Mouse (Mus musculus): ENCODE measurements around the gene Tmem11. TPM values are rescaled to one million over a fixed set of nuclear protein-coding genes. Genes with fewer than 3 reads are reported as not detected.
A peak's percentile ranks its signal among the peaks of the same experiment; 100 is the strongest.

The Tmem11 gene
- 45.3 and 48.4 TPM in 2 replicates for polyA plus RNA-seq (2015; fragmentation: Nextera tagmentation; extraction: Ambion mirVana)

DNA sequence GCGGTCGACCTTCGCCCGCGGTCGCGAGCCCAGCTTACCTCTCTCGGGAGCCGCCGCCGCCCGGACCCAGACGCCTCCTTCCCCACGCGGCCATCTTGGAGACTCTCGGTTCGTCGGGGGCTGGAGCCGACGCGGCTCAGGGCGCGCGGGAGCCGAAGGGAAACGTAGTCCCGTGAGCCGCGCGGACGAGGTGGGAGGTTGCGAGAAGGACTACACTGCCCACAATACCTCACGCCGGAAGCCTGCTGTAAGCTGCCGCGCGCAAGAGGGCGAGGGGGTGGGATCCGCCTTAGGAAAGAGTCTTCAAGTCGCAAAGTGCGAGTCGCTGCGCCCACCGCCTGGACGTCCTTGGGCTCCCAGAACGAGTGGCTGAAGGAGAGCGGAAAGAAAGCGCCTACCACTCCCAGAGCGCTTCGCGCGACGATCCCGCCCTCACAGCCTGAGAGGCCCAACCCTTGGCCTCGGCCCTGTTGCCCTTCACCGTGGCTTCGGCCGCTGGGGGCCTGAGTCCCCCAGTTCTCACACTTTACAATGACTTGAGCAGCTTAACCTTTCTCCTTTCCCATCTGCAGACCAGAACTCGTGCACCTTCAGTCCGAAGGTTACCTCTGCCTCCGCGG is at the start of gene Tmem11:
Gene Tmem11, minus strand, starts transcription at position 598 of the 620 bp plus-strand sequence.
- WGBS, result under 1% methylated on average over 54 of the region's 62 CpGs
- Histone ChIP-seq H3K27ac (ENCODE audit: low read length) (peak within 1 kb of the TSS; percentile 97), H3K27me3 (replicated peaks; ENCODE audit: insufficient read depth, low read length) (no peaks in the 10 kb centered on the region), H3K4me2 (replicated peaks; ENCODE audit: low read depth, low read length) (peak within 1 kb of the TSS; percentile 74), H3K36me3 (ENCODE audit: insufficient read depth, low read length) (no peaks in the 10 kb centered on the region), H3K9ac (replicated peaks; ENCODE audit: low read depth) (peak within 1 kb of the TSS; percentile 88), H3K9me3 (ENCODE audit: low read length) (no peaks in the 10 kb centered on the region), H3K4me3 (ENCODE audit: low read depth, low read length) (peak within 1 kb of the TSS; percentile 92), H3K4me1 (ENCODE audit: insufficient read depth, low read depth, low read length) (peaks cover 9% of the 10 kb centered on the region)
- TF ChIP-seq EP300 (IDR thresholded peaks at IDR 0.05) (no peak), CTCF (IDR thresholded peaks at IDR 0.05) (peak; percentile 35)
- DNase-seq (ENCODE audit: low spot score), result peak; percentile 100
- ATAC-seq, result peak; percentile 98

DNA sequence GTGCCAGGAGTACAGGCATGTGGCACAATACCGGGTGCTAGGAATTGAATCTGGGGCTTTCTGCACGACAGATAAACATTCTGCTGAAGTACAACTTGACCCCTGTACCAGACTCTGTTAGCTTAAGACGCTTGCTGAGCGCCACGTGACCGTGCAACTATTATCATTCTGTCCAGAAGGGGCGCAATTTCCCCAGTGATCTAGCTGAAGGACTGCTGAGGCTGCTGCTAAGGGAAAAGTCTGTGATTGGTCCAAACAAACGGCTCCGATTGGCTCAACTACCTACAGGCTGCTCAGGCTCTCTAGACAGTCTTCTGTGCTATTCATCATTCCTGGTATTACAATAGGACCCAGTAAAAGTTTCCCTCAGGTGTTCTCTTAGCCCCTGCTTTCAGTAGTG is 48.2 kb upstream of the Tmem11 start:
- Histone ChIP-seq H3K9ac (replicated peaks; ENCODE audit: low read depth) (no peak overlapping the region), H3K9me3 (ENCODE audit: low read length) (no peaks in the 10 kb centered on the region), H3K4me2 (replicated peaks; ENCODE audit: low read depth, low read length) (peak overlapping the region; percentile 30), H3K36me3 (ENCODE audit: insufficient read depth, low read length) (no peaks in the 10 kb centered on the region), H3K4me3 (ENCODE audit: low read depth, low read length) (no peak overlapping the region), H3K27ac (ENCODE audit: low read length) (peak overlapping the region; percentile 43; the same call in 1 of the 2 replicates), H3K27me3 (replicated peaks; ENCODE audit: insufficient read depth, low read length) (no peaks in the 10 kb centered on the region), H3K4me1 (ENCODE audit: insufficient read depth, low read depth, low read length) (peaks cover 10% of the 10 kb centered on the region; the same call in 1 of the 2 replicates)
- DNase-seq (ENCODE audit: low spot score), result peak; percentile 96
- WGBS, result 1% methylated on average over 9 of the region's 9 CpGs
- TF ChIP-seq EP300 (IDR thresholded peaks at IDR 0.05) (no peak), CTCF (IDR thresholded peaks at IDR 0.05) (peak; percentile 97)
- peak; percentile 71 for ATAC-seq

DNA sequence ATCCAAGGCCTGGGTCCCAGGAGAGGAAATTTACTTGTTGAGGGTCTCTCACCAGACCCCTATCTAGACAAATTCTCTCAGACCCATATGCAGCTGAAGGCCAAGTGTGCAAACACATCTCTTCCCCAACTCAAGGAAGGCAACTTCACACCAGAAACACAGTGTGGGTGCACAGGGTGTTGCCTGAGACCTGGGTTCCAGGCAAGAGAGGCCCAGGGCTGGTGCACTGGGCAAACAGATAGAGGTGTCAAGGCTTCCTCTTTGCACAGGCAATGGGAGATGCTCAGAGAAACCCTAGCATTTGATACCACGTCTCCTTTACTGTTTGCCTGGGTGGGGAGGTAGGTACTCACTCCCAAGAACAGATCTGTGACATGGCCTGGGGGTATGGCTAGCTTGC is 45.9 kb upstream of the Tmem11 start:
- Histone ChIP-seq H3K4me1 (ENCODE audit: insufficient read depth, low read depth, low read length) (peaks cover 5% of the 10 kb centered on the region; the same call in 1 of the 2 replicates), H3K36me3 (ENCODE audit: insufficient read depth, low read length) (no peaks in the 10 kb centered on the region), H3K27ac (ENCODE audit: low read length) (no peak overlapping the region), H3K4me3 (ENCODE audit: low read depth, low read length) (no peak overlapping the region), H3K9me3 (ENCODE audit: low read length) (no peaks in the 10 kb centered on the region), H3K9ac (replicated peaks; ENCODE audit: low read depth) (no peak overlapping the region), H3K4me2 (replicated peaks; ENCODE audit: low read depth, low read length) (no peak overlapping the region), H3K27me3 (replicated peaks; ENCODE audit: insufficient read depth, low read length) (no peaks in the 10 kb centered on the region)
- 78% methylated on average over 1 of the region's 1 CpGs for WGBS
- no peak for ATAC-seq
- DNase-seq (ENCODE audit: low spot score), result no peak
- TF ChIP-seq CTCF (IDR thresholded peaks at IDR 0.05) (no peak), EP300 (IDR thresholded peaks at IDR 0.05) (no peak)

GRCm38 (mm10) chr11:60924498-60924897 is 45.4 kb upstream of the Tmem11 start:
- H3K4me3 ChIP-seq (ENCODE audit: low read depth, low read length), result no peak overlapping the region
- ATAC-seq (no peak), DNase-seq (ENCODE audit: low spot score) (no peak)
- H3K4me1 ChIP-seq (ENCODE audit: insufficient read depth, low read depth, low read length), result peaks cover 5% of the 10 kb centered on the region; the same call in 1 of the 2 replicates
- no peaks in the 10 kb centered on the region for H3K27me3 ChIP-seq (replicated peaks; ENCODE audit: insufficient read depth, low read length)
- H3K27ac ChIP-seq (ENCODE audit: low read length), result no peak overlapping the region
- H3K9ac ChIP-seq (replicated peaks; ENCODE audit: low read depth), result no peak overlapping the region
- WGBS, result 42% methylated on average over 6 of the region's 6 CpGs
- no peaks in the 10 kb centered on the region for H3K36me3 ChIP-seq (ENCODE audit: insufficient read depth, low read length)
- no peak for TF ChIP-seq EP300 (IDR thresholded peaks at IDR 0.05)
- no peak for TF ChIP-seq CTCF (IDR thresholded peaks at IDR 0.05)
- no peaks in the 10 kb centered on the region for H3K9me3 ChIP-seq (ENCODE audit: low read length)
- H3K4me2 ChIP-seq (replicated peaks; ENCODE audit: low read depth, low read length), result no peak overlapping the region

DNA sequence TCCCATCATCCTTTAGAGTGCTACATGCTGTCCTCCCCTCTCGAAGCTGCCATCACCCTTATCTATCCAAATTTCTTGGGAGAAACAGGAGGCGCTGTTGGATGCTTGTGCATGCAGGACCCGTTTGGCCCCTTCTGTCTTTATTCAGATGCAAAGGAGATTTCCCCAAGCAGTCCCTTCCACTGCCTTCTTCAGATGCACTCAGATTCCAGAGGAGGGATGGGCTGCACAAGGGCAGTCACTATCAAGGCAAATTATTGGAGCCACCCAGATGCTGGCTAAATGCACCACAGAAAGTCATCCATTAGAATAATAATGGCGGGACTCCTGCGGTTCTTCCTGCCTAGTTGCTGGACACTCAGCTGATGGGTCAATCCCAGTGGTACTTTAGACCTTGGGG is 43.9 kb upstream of the Tmem11 start:
- no peak overlapping the region for H3K4me2 ChIP-seq (replicated peaks; ENCODE audit: low read depth, low read length)
- peaks cover 5% of the 10 kb centered on the region; the same call in 1 of the 2 replicates for H3K4me1 ChIP-seq (ENCODE audit: insufficient read depth, low read depth, low read length)
- 76% methylated on average over 5 of the region's 5 CpGs for WGBS
- no peak overlapping the region for H3K9ac ChIP-seq (replicated peaks; ENCODE audit: low read depth)
- H3K4me3 ChIP-seq (ENCODE audit: low read depth, low read length), result no peak overlapping the region
- no peak overlapping the region for H3K27ac ChIP-seq (ENCODE audit: low read length)
- no peak for ATAC-seq
- H3K36me3 ChIP-seq (ENCODE audit: insufficient read depth, low read length), result no peaks in the 10 kb centered on the region
- DNase-seq (ENCODE audit: low spot score), result no peak
- H3K9me3 ChIP-seq (ENCODE audit: low read length), result no peaks in the 10 kb centered on the region
- H3K27me3 ChIP-seq (replicated peaks; ENCODE audit: insufficient read depth, low read length), result no peaks in the 10 kb centered on the region
- no peak for TF ChIP-seq EP300 (IDR thresholded peaks at IDR 0.05)
- TF ChIP-seq CTCF (IDR thresholded peaks at IDR 0.05), result no peak

DNA sequence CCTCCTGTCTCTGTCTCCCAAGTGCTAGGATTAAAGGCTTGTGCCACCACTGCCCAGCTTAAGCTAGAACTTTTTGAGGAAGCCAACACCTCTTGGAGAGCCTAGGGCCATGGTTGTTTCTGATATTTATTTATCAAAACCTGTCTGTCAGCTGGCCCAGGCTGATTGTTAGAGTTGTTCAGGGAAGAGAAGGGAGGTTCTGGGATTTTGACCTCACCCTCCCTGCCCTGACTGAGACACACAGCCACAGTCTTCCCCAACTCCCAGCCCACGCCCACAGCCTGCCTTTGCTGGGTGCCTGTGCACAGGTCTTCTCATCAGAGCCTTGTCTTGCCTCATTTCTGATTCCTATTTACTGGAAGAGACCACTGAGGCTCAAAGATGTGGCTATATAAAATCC is 43.1 kb upstream of the Tmem11 start:
- no peak overlapping the region for H3K27ac ChIP-seq (ENCODE audit: low read length)
- no peaks in the 10 kb centered on the region for H3K36me3 ChIP-seq (ENCODE audit: insufficient read depth, low read length)
- DNase-seq (ENCODE audit: low spot score) (no peak), ATAC-seq (no peak)
- H3K9ac ChIP-seq (replicated peaks; ENCODE audit: low read depth), result no peak overlapping the region
- peaks cover 5% of the 10 kb centered on the region; the same call in 1 of the 2 replicates for H3K4me1 ChIP-seq (ENCODE audit: insufficient read depth, low read depth, low read length)
- no peak overlapping the region for H3K4me2 ChIP-seq (replicated peaks; ENCODE audit: low read depth, low read length)
- WGBS, result 93% methylated on average over 1 of the region's 1 CpGs
- TF ChIP-seq CTCF (IDR thresholded peaks at IDR 0.05) (no peak), EP300 (IDR thresholded peaks at IDR 0.05) (no peak)
- no peaks in the 10 kb centered on the region for H3K27me3 ChIP-seq (replicated peaks; ENCODE audit: insufficient read depth, low read length)
- no peaks in the 10 kb centered on the region for H3K9me3 ChIP-seq (ENCODE audit: low read length)
- no peak overlapping the region for H3K4me3 ChIP-seq (ENCODE audit: low read depth, low read length)

All from lung, postnatal 0 days (tissue).